Mouse (Mus musculus): ENCODE data around the gene Frmd8. TPM values are rescaled to one million over a fixed set of nuclear protein-coding genes. Genes with fewer than 3 reads are reported as not detected.
A peak's percentile ranks its signal among the peaks of the same experiment; 100 is the strongest.

Gene Frmd8
- total and polyA plus RNA-seq, 2 experiments = 5.2 to 14.2 TPM

- DNase-seq (ENCODE audit: extremely low read depth, low read depth, low spot score) = no peak
- peaks cover 40% of the 10 kb centered on the region for H3K4me1 ChIP-seq (ENCODE audit: control insufficient read depth, insufficient read depth, low read length)
- H3K36me3 ChIP-seq (ENCODE audit: control insufficient read depth, insufficient read depth, low read length) = peaks cover 30% of the 10 kb centered on the region
- no peak overlapping the region for H3K4me3 ChIP-seq (ENCODE audit: insufficient read depth, low read depth, low read length)
- H3K9ac ChIP-seq (ENCODE audit: low read depth, low read length) = peak overlapping the region; percentile 33
- TF ChIP-seq CTCF (IDR thresholded peaks at IDR 0.05; ENCODE audit: low read depth, low read length) (no peak), POLR2A (IDR thresholded peaks at IDR 0.05; ENCODE audit: extremely low read depth, insufficient read depth, low read length) (no peak)
- peak overlapping the region; percentile 75; the same call in 1 of the 2 replicates for H3K27ac ChIP-seq (replicated peaks; ENCODE audit: insufficient read depth, low read depth, low read length)
- H3K79me2 ChIP-seq (ENCODE audit: control insufficient read depth, insufficient read depth, low read length) = no peaks in the 10 kb centered on the region
- WGBS = 48% methylated on average over 7 of the region's 7 CpGs
- H3K27me3 ChIP-seq (ENCODE audit: control insufficient read depth, insufficient read depth, low read length) = no peaks in the 10 kb centered on the region
Measured at GRCm38 (mm10) chr19:5830776-5831175, 44.3 kb downstream of the Frmd8 start.

GRCm38 (mm10) chr19:5829958-5830615 is 45.0 kb downstream of the Frmd8 start:
- Histone ChIP-seq H3K79me2 (ENCODE audit: control insufficient read depth, insufficient read depth, low read length) (no peaks in the 10 kb centered on the region), H3K27me3 (ENCODE audit: control insufficient read depth, insufficient read depth, low read length) (no peaks in the 10 kb centered on the region), H3K27ac (replicated peaks; ENCODE audit: insufficient read depth, low read depth, low read length) (peak overlapping the region; percentile 75), H3K36me3 (ENCODE audit: control insufficient read depth, insufficient read depth, low read length) (peaks cover 36% of the 10 kb centered on the region), H3K9ac (ENCODE audit: low read depth, low read length) (peak overlapping the region; percentile 35), H3K4me1 (ENCODE audit: control insufficient read depth, insufficient read depth, low read length) (peaks cover 42% of the 10 kb centered on the region), H3K4me3 (ENCODE audit: insufficient read depth, low read depth, low read length) (peak overlapping the region; percentile 15; the same call in 1 of the 2 replicates)
- 36% methylated on average over 19 of the region's 19 CpGs for WGBS
- TF ChIP-seq POLR2A (IDR thresholded peaks at IDR 0.05; ENCODE audit: extremely low read depth, insufficient read depth, low read length) (0 out of 2 replicates have a peak, but pooled peaks have one; percentile 40), CTCF (IDR thresholded peaks at IDR 0.05; ENCODE audit: low read depth, low read length) (no peak)
- DNase-seq (ENCODE audit: extremely low read depth, low read depth, low spot score) = peak; percentile 69

- DNase-seq (ENCODE audit: extremely low read depth, low read depth, low spot score) = peak; percentile 63
- WGBS = 64% methylated on average over 7 of the region's 7 CpGs
Measured at GRCm38 (mm10) chr19:5828905-5829304, 46.2 kb downstream of the Frmd8 start.

GRCm38 (mm10) chr19:5828155-5828554 is 46.9 kb downstream of the Frmd8 start:
- H3K79me2 ChIP-seq (ENCODE audit: control insufficient read depth, insufficient read depth, low read length) = no peaks in the 10 kb centered on the region
- H3K9ac ChIP-seq (ENCODE audit: low read depth, low read length) = peak overlapping the region; percentile 54
- peaks cover 43% of the 10 kb centered on the region for H3K4me1 ChIP-seq (ENCODE audit: control insufficient read depth, insufficient read depth, low read length)
- peaks cover 45% of the 10 kb centered on the region for H3K36me3 ChIP-seq (ENCODE audit: control insufficient read depth, insufficient read depth, low read length)
- H3K4me3 ChIP-seq (ENCODE audit: insufficient read depth, low read depth, low read length) = no peak overlapping the region
- peak; percentile 53 for DNase-seq (ENCODE audit: extremely low read depth, low read depth, low spot score)
- H3K27ac ChIP-seq (replicated peaks; ENCODE audit: insufficient read depth, low read depth, low read length) = peak overlapping the region; percentile 75
- TF ChIP-seq CTCF (IDR thresholded peaks at IDR 0.05; ENCODE audit: low read depth, low read length) (0 out of 2 replicates have a peak, but pooled peaks have one; percentile 0), POLR2A (IDR thresholded peaks at IDR 0.05; ENCODE audit: extremely low read depth, insufficient read depth, low read length) (0 out of 2 replicates have a peak, but pooled peaks have one; percentile 18)
- H3K27me3 ChIP-seq (ENCODE audit: control insufficient read depth, insufficient read depth, low read length) = no peaks in the 10 kb centered on the region
- 43% methylated on average over 3 of the region's 3 CpGs for WGBS

More at GRCm38 (mm10) chr19:5828905-5829304, 46.2 kb downstream of the Frmd8 start:
- no peak overlapping the region for H3K4me3 ChIP-seq (ENCODE audit: insufficient read depth, low read depth, low read length)
- H3K9ac ChIP-seq (ENCODE audit: low read depth, low read length) = peak overlapping the region; percentile 52
- no peak for TF ChIP-seq POLR2A (IDR thresholded peaks at IDR 0.05; ENCODE audit: extremely low read depth, insufficient read depth, low read length)
- TF ChIP-seq CTCF (IDR thresholded peaks at IDR 0.05; ENCODE audit: low read depth, low read length) = no peak; the same call in 1 of the 2 replicates
- peak overlapping the region; percentile 75 for H3K27ac ChIP-seq (replicated peaks; ENCODE audit: insufficient read depth, low read depth, low read length)
- H3K4me1 ChIP-seq (ENCODE audit: control insufficient read depth, insufficient read depth, low read length) = peaks cover 43% of the 10 kb centered on the region
- no peaks in the 10 kb centered on the region for H3K79me2 ChIP-seq (ENCODE audit: control insufficient read depth, insufficient read depth, low read length)
- no peaks in the 10 kb centered on the region for H3K27me3 ChIP-seq (ENCODE audit: control insufficient read depth, insufficient read depth, low read length)
- peaks cover 45% of the 10 kb centered on the region for H3K36me3 ChIP-seq (ENCODE audit: control insufficient read depth, insufficient read depth, low read length)

GRCm38 (mm10) chr19:5827456-5828154 is 47.5 kb downstream of the Frmd8 start:
- H3K9ac ChIP-seq (ENCODE audit: low read depth, low read length) = peak overlapping the region; percentile 40
- peaks cover 43% of the 10 kb centered on the region for H3K4me1 ChIP-seq (ENCODE audit: control insufficient read depth, insufficient read depth, low read length)
- TF ChIP-seq POLR2A (IDR thresholded peaks at IDR 0.05; ENCODE audit: extremely low read depth, insufficient read depth, low read length) (0 out of 2 replicates have a peak, but pooled peaks have one; percentile 5), CTCF (IDR thresholded peaks at IDR 0.05; ENCODE audit: low read depth, low read length) (no peak)
- H3K36me3 ChIP-seq (ENCODE audit: control insufficient read depth, insufficient read depth, low read length) = peaks cover 45% of the 10 kb centered on the region
- H3K79me2 ChIP-seq (ENCODE audit: control insufficient read depth, insufficient read depth, low read length) = no peaks in the 10 kb centered on the region
- no peaks in the 10 kb centered on the region for H3K27me3 ChIP-seq (ENCODE audit: control insufficient read depth, insufficient read depth, low read length)
- peak; percentile 81 for DNase-seq (ENCODE audit: extremely low read depth, low read depth, low spot score)
- peak overlapping the region; percentile 82 for H3K27ac ChIP-seq (replicated peaks; ENCODE audit: insufficient read depth, low read depth, low read length)
- no peak overlapping the region for H3K4me3 ChIP-seq (ENCODE audit: insufficient read depth, low read depth, low read length)
- WGBS = 18% methylated on average over 9 of the region's 9 CpGs

Data from liver, adult 2 months (tissue).